Mouse (Mus musculus) spleen, adult 2 months (tissue): ENCODE measurements around the gene Endou. TPM values are rescaled to one million over a fixed set of nuclear protein-coding genes. Genes with fewer than 3 reads are reported as not detected.

Experiments used
- DNase-seq, 2 experiments: peaks; one replicate each; pipeline versions ENCODE4 v3.0.0 to v3.0.0-alpha.2; 2012 to 2021; ENCODE audit warnings: low spot score in 2 of 2, low read depth in 1 of 2
- H3K27ac ChIP-seq: fragments of 200-500 bp; 2 replicates; pipeline ENCODE4 v1.5.1; 2012; ENCODE audit warnings: low read length, inconsistent platforms; ENCODE audit not compliant: insufficient read depth
- H3K27me3 ChIP-seq: fragments of 200-500 bp; 2 replicates; pipeline ENCODE4 v1.6.1; 2012; ENCODE audit warnings: mild to moderate bottlenecking, moderate library complexity, low read length, inconsistent platforms; ENCODE audit not compliant: control insufficient read depth, insufficient read depth
- H3K36me3 ChIP-seq: fragments of 200-500 bp; 2 replicates; pipeline ENCODE4 v1.6.1; 2012; ENCODE audit warnings: mild to moderate bottlenecking, low read length, inconsistent platforms; ENCODE audit not compliant: control insufficient read depth, insufficient read depth
- H3K4me1 ChIP-seq: fragments of 200-500 bp; 2 replicates; pipeline ENCODE4 v1.6.1; 2011; ENCODE audit warnings: inconsistent platforms; ENCODE audit not compliant: control insufficient read depth, insufficient read depth, insufficient read length
- H3K4me3 ChIP-seq: fragments of 200-500 bp; 2 replicates; pipeline ENCODE4 v1.5.1; 2011; ENCODE audit warnings: mild to moderate bottlenecking, inconsistent platforms; ENCODE audit not compliant: insufficient read depth, insufficient read length; ENCODE audit errors: extremely low read depth
- CTCF ChIP-seq: fragments of 200-500 bp; IDR thresholded peaks from 2 replicates; pipeline ENCODE4 v1.5.1; 2011; ENCODE audit warnings: mild to moderate bottlenecking, inconsistent platforms; ENCODE audit not compliant: insufficient read depth, insufficient read length, insufficient replicate concordance; ENCODE audit errors: extremely low read depth
- POLR2A ChIP-seq: fragments of 200-500 bp; IDR thresholded peaks from 2 replicates; pipeline ENCODE4 v1.6.1; 2011; ENCODE audit warnings: low read depth, low read length, inconsistent platforms
- WGBS: fragments of 180-500 bp; shearing (Covaris S2); methylation state at CpG from one replicate; pipeline ENCODE4 v1.1.7; 2018; 5-methylcytosine and 5-hydroxymethylcytosine counted together
- polyA plus RNA-seq: library from polyadenylated mRNA; depleted of rRNA; stranded (reverse); fragments of >200 nt; gene quantifications from 2 replicates; pipeline ENCODE4 v1.2.3, GENCODE M21; 2012

The Endou gene
- polyA plus RNA-seq, 1 experiment = 4.1 TPM

GRCm38 (mm10) chr15:97743961-97744525, 12.9 kb upstream of the Endou start:
- WGBS = 68% methylated on average over 12 of the region's 12 CpGs
- TF ChIP-seq CTCF = no peak
- no peak for TF ChIP-seq POLR2A
- Histone ChIP-seq H3K4me3 (no peak overlapping the region), H3K4me1 (peaks cover 36% of the 10 kb centered on the region; the same call in 1 of the 2 replicates), H3K27ac (peak overlapping the region; percentile 38; the same call in 1 of the 2 replicates), H3K36me3 (no peaks in the 10 kb centered on the region), H3K27me3 (no peaks in the 10 kb centered on the region)
- no peak for DNase-seq

GRCm38 (mm10) chr15:97743210-97743609, 12.1 kb upstream of the Endou start:
- Histone ChIP-seq H3K27ac (peak overlapping the region; percentile 16; the same call in 1 of the 2 replicates), H3K36me3 (no peaks in the 10 kb centered on the region), H3K4me3 (no peak overlapping the region), H3K27me3 (no peaks in the 10 kb centered on the region), H3K4me1 (peaks cover 36% of the 10 kb centered on the region; the same call in 1 of the 2 replicates)
- DNase-seq = no peak
- 85% methylated on average over 5 of the region's 5 CpGs for WGBS
- no peak for TF ChIP-seq CTCF
- no peak for TF ChIP-seq POLR2A

- 22% methylated on average over 4 of the region's 4 CpGs for WGBS
- H3K27ac ChIP-seq = peak overlapping the region; percentile 79
Measured at GRCm38 (mm10) chr15:97742600-97742999, 11.5 kb upstream of the Endou start.

GRCm38 (mm10) chr15:97742074-97742473, 10.9 kb upstream of the Endou start:
- peak overlapping the region; percentile 79 for H3K27ac ChIP-seq
- peaks cover 36% of the 10 kb centered on the region; the same call in 1 of the 2 replicates for H3K4me1 ChIP-seq

More at GRCm38 (mm10) chr15:97742600-97742999, 11.5 kb upstream of the Endou start:
- Histone ChIP-seq H3K36me3 (no peaks in the 10 kb centered on the region), H3K4me1 (peaks cover 36% of the 10 kb centered on the region; the same call in 1 of the 2 replicates), H3K4me3 (no peak overlapping the region), H3K27me3 (no peaks in the 10 kb centered on the region)
- DNase-seq = no peak
- TF ChIP-seq CTCF (no peak), POLR2A (no peak)

GRCm38 (mm10) chr15:97741662-97742061, 10.5 kb upstream of the Endou start:
- Histone ChIP-seq H3K4me3 (no peak overlapping the region), H3K27me3 (no peaks in the 10 kb centered on the region), H3K4me1 (peaks cover 36% of the 10 kb centered on the region; the same call in 1 of the 2 replicates), H3K36me3 (no peaks in the 10 kb centered on the region), H3K27ac (peak overlapping the region; percentile 68)
- no peak for DNase-seq
- no peak for TF ChIP-seq CTCF
- 75% methylated on average over 12 of the region's 12 CpGs for WGBS

More at GRCm38 (mm10) chr15:97742074-97742473, 10.9 kb upstream of the Endou start:
- no peaks in the 10 kb centered on the region for H3K36me3 ChIP-seq
- no peak overlapping the region for H3K4me3 ChIP-seq
- no peak for TF ChIP-seq CTCF
- no peak for TF ChIP-seq POLR2A
- WGBS = 21% methylated on average over 7 of the region's 7 CpGs
- no peaks in the 10 kb centered on the region for H3K27me3 ChIP-seq
- DNase-seq = peak in 1 of 2 experiments; percentile 55

- Histone ChIP-seq H3K4me1 (peaks cover 31% of the 10 kb centered on the region; the same call in 1 of the 2 replicates), H3K36me3 (no peaks in the 10 kb centered on the region), H3K27ac (peak overlapping the region; percentile 36; the same call in 1 of the 2 replicates), H3K4me3 (no peak overlapping the region), H3K27me3 (no peaks in the 10 kb centered on the region)
- WGBS = 46% methylated on average over 9 of the region's 9 CpGs
- TF ChIP-seq POLR2A (no peak), CTCF (no peak)
- no peak for DNase-seq
Measured at GRCm38 (mm10) chr15:97740283-97740732, 9.2 kb upstream of the Endou start.

- no peak for TF ChIP-seq POLR2A
- Histone ChIP-seq H3K4me1 (peaks cover 22% of the 10 kb centered on the region; the same call in 1 of the 2 replicates), H3K36me3 (no peaks in the 10 kb centered on the region), H3K27me3 (no peaks in the 10 kb centered on the region), H3K4me3 (no peak overlapping the region), H3K27ac (no peak overlapping the region)
- WGBS = 84% methylated on average over 7 of the region's 7 CpGs
- DNase-seq = no peak
Measured at GRCm38 (mm10) chr15:97738923-97739322, 7.8 kb upstream of the Endou start.
